Mouse (Mus musculus): ENCODE measurements around the gene Usp38.

GRCm38 (mm10) chr8:80957776-80958175 lies 57.0 kb downstream of the Usp38 start:
- TF ChIP-seq CTCF (IDR thresholded peaks at IDR 0.05; ENCODE audit: extremely low read depth, insufficient read depth, low read length) (no peak), POLR2A (IDR thresholded peaks at IDR 0.05; ENCODE audit: extremely low read depth, insufficient read depth, low read length) (no peak)

Data from cortical plate, adult 2 months (tissue).